Mouse (Mus musculus) olfactory bulb, adult 2 months (tissue): ENCODE data around the gene Gm17364.

ENCODE experiments used
- CTCF ChIP-seq: fragments of 200-500 bp; IDR thresholded peaks from 2 replicates; pipeline ENCODE4 v1.5.1; 2012; ENCODE audit warnings: low read depth, mild to moderate bottlenecking, low read length, moderate library complexity; ENCODE audit not compliant: insufficient read depth
- POLR2A ChIP-seq: fragments of 200-500 bp; IDR thresholded peaks from 2 replicates; pipeline ENCODE4 v1.6.1; 2012; ENCODE audit warnings: mild to moderate bottlenecking, low read depth, low read length, moderate library complexity; ENCODE audit not compliant: insufficient read depth

- TF ChIP-seq CTCF (no peak), POLR2A (no peak)
These were observed 21.0 kb downstream of the Gm17364 start for GRCm38 (mm10) chr13:41252736-41253135.
